Mouse (Mus musculus) left cerebral cortex, adult 18-20 months (tissue): ENCODE data around the gene Abcb9. TPM values are rescaled to one million over a fixed set of nuclear protein-coding genes. Genes with fewer than 3 reads are reported as not detected.

ENCODE experiments used
- DNase-seq, 2 experiments: peaks; one replicate each; pipeline ENCODE4 v3.0.0; 2021 to 2022; ENCODE audit warnings: low spot score in 2 of 2, mixed read lengths in 1 of 2
- total RNA-seq, 2 experiments: library from RNA; stranded (reverse); gene quantifications; 2 replicates each; pipeline ENCODE4 v1.2.3; 2021

The Abcb9 gene
- total RNA-seq, 2 experiments from 2014 or later, result 53.1 to 57.1 TPM

- no peak for DNase-seq
These were observed 79.9 kb downstream of the Abcb9 start for GRCm38 (mm10) chr5:124015727-124016126.

- no peak for DNase-seq
These were observed 80.8 kb downstream of the Abcb9 start for GRCm38 (mm10) chr5:124014791-124015251.

GRCm38 (mm10) chr5:124014180-124014579 is 81.4 kb downstream of the Abcb9 start:
- DNase-seq, result no peak

GRCm38 (mm10) chr5:124013747-124014146 is 81.9 kb downstream of the Abcb9 start:
- DNase-seq, result no peak

- DNase-seq, result no peak
These were observed 82.7 kb downstream of the Abcb9 start for GRCm38 (mm10) chr5:124012885-124013284.

- DNase-seq, result no peak
These were observed 83.7 kb downstream of the Abcb9 start for GRCm38 (mm10) chr5:124011927-124012326.

Other genes with a start within 250 kb of the Abcb9 start
- gene Hcar2, start 230.3 kb downstream of the Abcb9 start, total RNA-seq, result not detected
- gene Hcar1, start 215.8 kb downstream of the Abcb9 start, total RNA-seq, result 1 to 10 TPM; 1.7 to 2.2 TPM
- 10 to 100 TPM; 68.1 to 74.0 TPM for gene Denr, start 188.6 kb downstream of the Abcb9 start, total RNA-seq
- gene Gm43518, start 168.4 kb downstream of the Abcb9 start, total RNA-seq, result 1 to 10 TPM in 1 of 2 experiments, under 1 TPM in 1; 0.80 to 1.1 TPM
- gene Ccdc62, start 165.1 kb downstream of the Abcb9 start, total RNA-seq, result 1 to 10 TPM; 2.5 to 2.7 TPM
- gene Hip1r, start 122.2 kb downstream of the Abcb9 start, total RNA-seq, result 10 to 100 TPM; 66.5 to 67.7 TPM
- 10 to 100 TPM; 43.2 to 50.5 TPM for gene Vps37b, start 63.5 kb downstream of the Abcb9 start, total RNA-seq
- gene Ogfod2, start 16.5 kb upstream of the Abcb9 start, total RNA-seq, result 10 to 100 TPM; 36.3 to 39.2 TPM
- 10 to 100 TPM; 60.7 to 65.3 TPM for gene Arl6ip4, start 20.3 kb upstream of the Abcb9 start, total RNA-seq
- gene Pitpnm2, start 154.0 kb upstream of the Abcb9 start, total RNA-seq, result 100 to 1,000 TPM; 259 to 274 TPM
- 10 to 100 TPM; 13.8 to 22.5 TPM for gene Mphosph9, start 232.2 kb upstream of the Abcb9 start, total RNA-seq
- gene 2810006K23Rik, start 232.3 kb upstream of the Abcb9 start, total RNA-seq, result 10 to 100 TPM; 14.0 TPM